Mouse (Mus musculus): ENCODE measurements at regions not wholly inside any gene's neighbourhood (a gene's known extent, or its start where the extent isn't known, plus 50 kb on each side); places are given as distances from the start of the nearest gene placed in this dataset.
A peak's percentile ranks its signal among the peaks of the same experiment; 100 is the strongest.

DNA sequence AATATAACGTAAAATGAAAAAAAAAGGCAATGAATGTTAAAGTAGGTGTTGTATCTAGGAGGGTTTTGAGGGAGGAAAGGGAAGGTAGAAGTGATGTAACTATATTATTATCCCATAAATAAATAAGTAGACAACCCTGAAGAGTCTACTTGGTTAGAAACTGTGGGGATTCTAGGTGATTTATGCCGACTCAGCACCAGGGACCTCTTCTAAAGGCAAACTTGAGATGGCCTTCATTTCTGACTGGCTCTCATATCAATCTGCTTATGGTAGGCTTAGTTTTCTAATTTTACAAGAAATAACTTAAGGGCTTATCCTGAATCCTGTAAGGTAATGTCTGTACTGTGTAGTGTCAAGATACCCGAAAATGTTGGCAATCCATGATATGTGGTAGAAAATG lies 263.0 kb upstream of the Ptbp2 start:
- WGBS: 88% methylated on average over 3 of the region's 3 CpGs
- H3K4me1 ChIP-seq (ENCODE audit: control insufficient read depth, insufficient read depth, low read length): no peaks in the 10 kb centered on the region
- no peaks in the 10 kb centered on the region for H3K27me3 ChIP-seq (ENCODE audit: control insufficient read depth, insufficient read depth, low read length)
- ATAC-seq (replicated peaks; ENCODE audit: extremely low read depth, insufficient read depth, low FRiP score): no peak
- no peak overlapping the region for H3K4me3 ChIP-seq (ENCODE audit: low read length)
- H3K9me3 ChIP-seq (replicated peaks; ENCODE audit: control insufficient read depth, low read length): no peaks in the 10 kb centered on the region
- H3K27ac ChIP-seq (ENCODE audit: low read length): no peak overlapping the region
- no peaks in the 10 kb centered on the region for H3K36me3 ChIP-seq (ENCODE audit: control insufficient read depth, insufficient read depth)
- no peak overlapping the region for H3K9ac ChIP-seq (ENCODE audit: low read length)
- no peak overlapping the region for H3K4me2 ChIP-seq (ENCODE audit: low read depth, low read length)

GRCm38 (mm10) chr3:120037526-120037925 lies 253.3 kb upstream of the Ptbp2 start:
- Histone ChIP-seq H3K4me2 (ENCODE audit: low read depth, low read length) (no peak overlapping the region), H3K27me3 (ENCODE audit: control insufficient read depth, insufficient read depth, low read length) (no peaks in the 10 kb centered on the region), H3K4me3 (ENCODE audit: low read length) (no peak overlapping the region), H3K27ac (ENCODE audit: low read length) (no peak overlapping the region), H3K4me1 (ENCODE audit: control insufficient read depth, insufficient read depth, low read length) (no peaks in the 10 kb centered on the region), H3K9ac (ENCODE audit: low read length) (no peak overlapping the region), H3K9me3 (replicated peaks; ENCODE audit: control insufficient read depth, low read length) (peaks cover 4% of the 10 kb centered on the region; the same call in 1 of the 2 replicates), H3K36me3 (ENCODE audit: control insufficient read depth, insufficient read depth) (no peaks in the 10 kb centered on the region)
- WGBS: 92% methylated on average over 3 of the region's 3 CpGs
- no peak for ATAC-seq (replicated peaks; ENCODE audit: extremely low read depth, insufficient read depth, low FRiP score)

- Histone ChIP-seq H3K4me1 (ENCODE audit: control insufficient read depth, insufficient read depth, low read length) (no peaks in the 10 kb centered on the region), H3K27me3 (ENCODE audit: control insufficient read depth, insufficient read depth, low read length) (no peaks in the 10 kb centered on the region), H3K36me3 (ENCODE audit: control insufficient read depth, insufficient read depth) (no peaks in the 10 kb centered on the region), H3K4me2 (ENCODE audit: low read depth, low read length) (no peak overlapping the region), H3K9me3 (replicated peaks; ENCODE audit: control insufficient read depth, low read length) (no peaks in the 10 kb centered on the region), H3K4me3 (ENCODE audit: low read length) (no peak overlapping the region), H3K9ac (ENCODE audit: low read length) (no peak overlapping the region), H3K27ac (ENCODE audit: low read length) (no peak overlapping the region)
- 85% methylated on average over 10 of the region's 10 CpGs for WGBS
- ATAC-seq (replicated peaks; ENCODE audit: extremely low read depth, insufficient read depth, low FRiP score): no peak
Observed at GRCm38 (mm10) chr3:120019826-120020683, 235.8 kb upstream of the Ptbp2 start.

GRCm38 (mm10) chr3:120015376-120015775 lies 231.1 kb upstream of the Ptbp2 start:
- Histone ChIP-seq H3K4me2 (ENCODE audit: low read depth, low read length) (no peak overlapping the region), H3K27ac (ENCODE audit: low read length) (no peak overlapping the region), H3K9me3 (replicated peaks; ENCODE audit: control insufficient read depth, low read length) (no peaks in the 10 kb centered on the region), H3K36me3 (ENCODE audit: control insufficient read depth, insufficient read depth) (no peaks in the 10 kb centered on the region), H3K9ac (ENCODE audit: low read length) (no peak overlapping the region), H3K27me3 (ENCODE audit: control insufficient read depth, insufficient read depth, low read length) (no peaks in the 10 kb centered on the region), H3K4me3 (ENCODE audit: low read length) (no peak overlapping the region), H3K4me1 (ENCODE audit: control insufficient read depth, insufficient read depth, low read length) (no peaks in the 10 kb centered on the region)
- 87% methylated on average over 7 of the region's 7 CpGs for WGBS
- no peak for ATAC-seq (replicated peaks; ENCODE audit: extremely low read depth, insufficient read depth, low FRiP score)

DNA sequence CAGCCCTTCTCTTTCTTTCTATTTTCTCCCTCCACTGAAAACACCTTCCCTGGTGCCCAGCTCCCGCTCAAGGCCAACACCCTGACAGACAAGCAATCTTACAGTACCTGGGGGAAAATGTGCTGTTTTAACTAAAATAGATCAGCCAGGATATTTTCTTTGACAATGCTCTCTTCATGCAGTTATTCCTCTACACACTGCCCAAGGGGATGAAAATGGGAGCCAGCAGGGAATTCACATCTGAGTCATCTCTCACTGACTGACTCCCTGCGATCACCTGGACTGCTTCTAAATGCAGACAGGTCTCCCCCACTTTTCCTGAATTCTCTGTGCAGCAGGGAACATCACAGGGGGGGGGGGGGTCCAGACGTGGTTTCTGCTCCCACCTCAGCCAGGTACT lies 227.6 kb upstream of the Ptbp2 start:
- no peak overlapping the region for H3K9ac ChIP-seq (ENCODE audit: low read length)
- WGBS: 29% methylated on average over 3 of the region's 3 CpGs
- H3K27ac ChIP-seq (ENCODE audit: low read length): no peak overlapping the region
- H3K9me3 ChIP-seq (replicated peaks; ENCODE audit: control insufficient read depth, low read length): no peaks in the 10 kb centered on the region
- no peaks in the 10 kb centered on the region for H3K27me3 ChIP-seq (ENCODE audit: control insufficient read depth, insufficient read depth, low read length)
- no peak for ATAC-seq (replicated peaks; ENCODE audit: extremely low read depth, insufficient read depth, low FRiP score)
- no peaks in the 10 kb centered on the region for H3K36me3 ChIP-seq (ENCODE audit: control insufficient read depth, insufficient read depth)
- no peak overlapping the region for H3K4me3 ChIP-seq (ENCODE audit: low read length)
- H3K4me1 ChIP-seq (ENCODE audit: control insufficient read depth, insufficient read depth, low read length): no peaks in the 10 kb centered on the region
- no peak overlapping the region for H3K4me2 ChIP-seq (ENCODE audit: low read depth, low read length)

DNA sequence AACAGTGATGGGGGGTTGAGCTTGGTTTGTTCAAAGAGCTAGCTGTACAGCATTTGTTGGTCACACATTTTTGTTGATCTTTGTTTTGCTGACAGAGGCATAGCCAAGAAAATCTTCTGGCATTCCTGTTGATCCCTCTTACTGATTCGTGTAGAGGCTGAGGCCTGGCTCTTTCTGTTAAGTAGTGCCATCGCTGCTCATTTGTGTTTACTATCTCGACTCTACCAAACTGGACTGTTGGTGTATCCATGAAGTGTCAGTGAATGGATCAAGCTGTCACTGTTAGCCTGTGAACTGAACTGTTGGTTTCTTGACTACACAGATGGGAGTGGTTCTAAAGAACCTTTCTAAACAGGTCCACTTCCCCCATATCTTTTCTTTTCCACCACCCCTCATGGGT lies 223.8 kb upstream of the Ptbp2 start:
- ATAC-seq (replicated peaks; ENCODE audit: extremely low read depth, insufficient read depth, low FRiP score): no peak
- no peaks in the 10 kb centered on the region for H3K9me3 ChIP-seq (replicated peaks; ENCODE audit: control insufficient read depth, low read length)
- H3K27me3 ChIP-seq (ENCODE audit: control insufficient read depth, insufficient read depth, low read length): no peaks in the 10 kb centered on the region
- no peaks in the 10 kb centered on the region for H3K4me1 ChIP-seq (ENCODE audit: control insufficient read depth, insufficient read depth, low read length)
- H3K4me3 ChIP-seq (ENCODE audit: low read length): no peak overlapping the region
- H3K4me2 ChIP-seq (ENCODE audit: low read depth, low read length): no peak overlapping the region
- WGBS: 73% methylated on average over 3 of the region's 3 CpGs
- no peak overlapping the region for H3K27ac ChIP-seq (ENCODE audit: low read length)
- no peak overlapping the region for H3K9ac ChIP-seq (ENCODE audit: low read length)
- no peaks in the 10 kb centered on the region for H3K36me3 ChIP-seq (ENCODE audit: control insufficient read depth, insufficient read depth)

- Histone ChIP-seq H3K9ac (ENCODE audit: low read length) (no peak overlapping the region), H3K36me3 (ENCODE audit: control insufficient read depth, insufficient read depth) (no peaks in the 10 kb centered on the region), H3K27ac (ENCODE audit: low read length) (no peak overlapping the region), H3K4me3 (ENCODE audit: low read length) (no peak overlapping the region), H3K4me1 (ENCODE audit: control insufficient read depth, insufficient read depth, low read length) (no peaks in the 10 kb centered on the region), H3K4me2 (ENCODE audit: low read depth, low read length) (no peak overlapping the region), H3K9me3 (replicated peaks; ENCODE audit: control insufficient read depth, low read length) (no peaks in the 10 kb centered on the region), H3K27me3 (ENCODE audit: control insufficient read depth, insufficient read depth, low read length) (no peaks in the 10 kb centered on the region)
- 85% methylated on average over 3 of the region's 3 CpGs for WGBS
- no peak for ATAC-seq (replicated peaks; ENCODE audit: extremely low read depth, insufficient read depth, low FRiP score)
Observed at GRCm38 (mm10) chr3:120004588-120004987, 220.3 kb upstream of the Ptbp2 start.

- ATAC-seq (replicated peaks; ENCODE audit: extremely low read depth, insufficient read depth, low FRiP score): no peak
- H3K27ac ChIP-seq (ENCODE audit: low read length): no peak overlapping the region
- H3K9ac ChIP-seq (ENCODE audit: low read length): no peak overlapping the region
- H3K4me1 ChIP-seq (ENCODE audit: control insufficient read depth, insufficient read depth, low read length): peaks cover 7% of the 10 kb centered on the region; the same call in 1 of the 2 replicates
- H3K4me2 ChIP-seq (ENCODE audit: low read depth, low read length): no peak overlapping the region
- H3K36me3 ChIP-seq (ENCODE audit: control insufficient read depth, insufficient read depth): no peaks in the 10 kb centered on the region
- H3K27me3 ChIP-seq (ENCODE audit: control insufficient read depth, insufficient read depth, low read length): no peaks in the 10 kb centered on the region
- no peak overlapping the region for H3K4me3 ChIP-seq (ENCODE audit: low read length)
- H3K9me3 ChIP-seq (replicated peaks; ENCODE audit: control insufficient read depth, low read length): no peaks in the 10 kb centered on the region
- WGBS: 83% methylated on average over 5 of the region's 5 CpGs
Observed at GRCm38 (mm10) chr3:120000281-120000680, 216.0 kb upstream of the Ptbp2 start.

GRCm38 (mm10) chr3:119996258-119996988 lies 212.2 kb upstream of the Ptbp2 start:
- H3K4me2 ChIP-seq (ENCODE audit: low read depth, low read length): peak overlapping the region; percentile 5; the same call in 1 of the 2 replicates
- H3K9ac ChIP-seq (ENCODE audit: low read length): no peak overlapping the region
- peak; percentile 84 for ATAC-seq (replicated peaks; ENCODE audit: extremely low read depth, insufficient read depth, low FRiP score)
- no peaks in the 10 kb centered on the region for H3K27me3 ChIP-seq (ENCODE audit: control insufficient read depth, insufficient read depth, low read length)
- H3K9me3 ChIP-seq (replicated peaks; ENCODE audit: control insufficient read depth, low read length): no peaks in the 10 kb centered on the region
- peaks cover 7% of the 10 kb centered on the region; the same call in 1 of the 2 replicates for H3K4me1 ChIP-seq (ENCODE audit: control insufficient read depth, insufficient read depth, low read length)
- WGBS: 41% methylated on average over 9 of the region's 9 CpGs
- H3K36me3 ChIP-seq (ENCODE audit: control insufficient read depth, insufficient read depth): no peaks in the 10 kb centered on the region
- H3K4me3 ChIP-seq (ENCODE audit: low read length): no peak overlapping the region
- H3K27ac ChIP-seq (ENCODE audit: low read length): peak overlapping the region; percentile 75
